Comparison of ENCODE assay signal across 20 mouse cellular contexts in genomic region chr7:67543641-67544040, GRCm38 (mm10).
DNase-seq lines count a peak whose midpoint lies in the region; ATAC-seq and TF ChIP-seq lines count a peak whose summit lies in the region.
"Had no signal": no experiment of that assay in that cellular context is flagged by ENCODE, and none has a peak within 500 bp of the region (broad histone marks: within the 10 kb centered on the region; RNA-seq: fewer than 3 reads in every experiment).

No protein-coding gene starts in this region.

- POLR2A ChIA-PET in Patski (lab: Charles Lee), result interaction anchor here (1.3 kb wide), 1 partner anchor 12 kb away, joined by 3 read pairs; no protein-coding TSS in a partner anchor

- no peak for TF ChIP-seq CTCF in Patski (IDR thresholded peaks at IDR 0.05)
- TF ChIP-seq CTCF in olfactory bulb, adult 2 months (IDR thresholded peaks at IDR 0.05; ENCODE audit: insufficient read depth, low read depth, low read length), result no peak

- H3K27me3 ChIP-seq in Patski, result no peaks in the 10 kb centered on the region
- H3K27me3 ChIP-seq: CH12.LX; heart, embryonic 15.5 days; hindbrain, embryonic 15.5 days had no signal

- CTCF ChIA-PET in Patski (lab: Charles Lee), result no interaction called here

- TF ChIP-seq POLR2A in olfactory bulb, adult 2 months (IDR thresholded peaks at IDR 0.05; ENCODE audit: insufficient read depth, low read depth, low read length), result no peak

- no peak overlapping the region for H3K4me3 ChIP-seq in olfactory bulb, adult 2 months (ENCODE audit: insufficient read depth, low read depth, low read length)
- H3K4me3 ChIP-seq: heart, adult 2 months; heart, embryonic 15.5 days; hindbrain, embryonic 15.5 days had no signal

- 41% methylated on average over 6 of the region's 6 CpGs for WGBS in olfactory bulb, adult 2 months

- H3K27ac ChIP-seq in olfactory bulb, adult 2 months (ENCODE audit: insufficient read depth, low read depth, low read length), result peak overlapping the region; percentile 23; the same call in 1 of the 2 replicates
- H3K27ac ChIP-seq: heart, adult 2 months; heart, embryonic 15.5 days; hindbrain, embryonic 15.5 days had no signal

- H3K4me1 ChIP-seq in olfactory bulb, adult 2 months (ENCODE audit: control insufficient read depth, insufficient read depth, low read length), result peaks cover 12% of the 10 kb centered on the region

- in situ Hi-C loops in Patski (cut with MboI; ENCODE audit: low pct_unique_long_range_greater_than_20kb), result no loop called here

- no peak for DNase-seq in frontal cortex, postnatal 25 days (ENCODE audit: low spot score in 2 of 2)
- DNase-seq in left cerebral cortex, adult 18-20 months (ENCODE audit: low spot score in 2 of 2), result peak; percentile 26 to 40
- DNase-seq in left cerebral cortex, adult 8-10 months (ENCODE audit: low spot score in 2 of 2), result no peak
- DNase-seq in Patski (ENCODE audit: low read depth, low spot score), result peak; percentile 6
- no peak for DNase-seq in adrenal gland, postnatal 10 days
- no peak for DNase-seq in ovary, postnatal 14 days (ENCODE audit: low spot score)
- DNase-seq: adrenal gland, adult 8-10 months; cerebellum, adult 11-12 months; cerebellum, adult 9-10 months; cerebellum, postnatal 25 days; gastrocnemius, postnatal 10 days; heart, adult 2 months; heart, postnatal 14 days had no signal

- peak; percentile 98 for ATAC-seq in frontal cortex, adult (ENCODE audit: low TSS enrichment)
- ATAC-seq in Patski, result no peak
- ATAC-seq: forebrain, embryonic 16.5 days; intestine, embryonic 16.5 days had no signal

Comparison
In these comparisons a context has a peak if more than half of its experiments do, and no peak if none do; other contexts are left out.
1. DNase-seq: peak in left cerebral cortex, adult 18-20 months (2 of 2) and Patski (single experiment); none in frontal cortex, postnatal 25 days (0 of 2), left cerebral cortex, adult 8-10 months (0 of 2), adrenal gland, postnatal 10 days (single experiment) and ovary, postnatal 14 days (single experiment).